Mouse (Mus musculus) adrenal gland, adult 18-20 months (tissue): ENCODE results near the gene Ttc38. TPM values are rescaled to one million over a fixed set of nuclear protein-coding genes. Genes with fewer than 3 reads are reported as not detected.
A peak's percentile ranks its signal among the peaks of the same experiment; 100 is the strongest.

Experiments used
- DNase-seq, 2 experiments: peaks; one replicate each; pipeline ENCODE4 v3.0.0; 2021 to 2022; ENCODE audit warnings: low spot score in 2 of 2
- total RNA-seq, 2 experiments: library from RNA; stranded (reverse); gene quantifications; 1 replicate in 1 of 2; 2 replicates in 1 of 2; pipeline ENCODE4 v1.2.3; 2021

Gene Ttc38
- total RNA-seq, 2 experiments from 2014 or later: 16.2 to 18.7 TPM

GRCm38 (mm10) chr15:85891971-85892370, 59.9 kb downstream of the Ttc38 start:
- DNase-seq: no peak

GRCm38 (mm10) chr15:85892498-85893118, 60.5 kb downstream of the Ttc38 start:
- no peak for DNase-seq

- DNase-seq: no peak
These were observed 61.8 kb downstream of the Ttc38 start for GRCm38 (mm10) chr15:85893871-85894270.

GRCm38 (mm10) chr15:85896284-85896683, 64.2 kb downstream of the Ttc38 start:
- DNase-seq: peak; percentile 75 to 84

GRCm38 (mm10) chr15:85897113-85897512, 65.0 kb downstream of the Ttc38 start:
- DNase-seq: no peak

GRCm38 (mm10) chr15:85899396-85899795, 67.3 kb downstream of the Ttc38 start:
- no peak for DNase-seq

GRCm38 (mm10) chr15:85900318-85900717, 68.2 kb downstream of the Ttc38 start:
- no peak for DNase-seq

GRCm38 (mm10) chr15:85900801-85901200, 68.7 kb downstream of the Ttc38 start:
- DNase-seq: no peak

GRCm38 (mm10) chr15:85902505-85902904, 70.4 kb downstream of the Ttc38 start:
- DNase-seq: no peak

- no peak for DNase-seq
These were observed 71.7 kb downstream of the Ttc38 start for GRCm38 (mm10) chr15:85903826-85904225.

Other genes with a start within 250 kb of the Ttc38 start
- gene Wnt7b, start 249.8 kb upstream of the Ttc38 start, total RNA-seq: under 1 TPM; 0.48 to 0.50 TPM
- 100 to 1,000 TPM in 1 of 2 experiments, 10 to 100 TPM in 1; 30.9 to 107 TPM for gene Ppara, start 97.3 kb upstream of the Ttc38 start, total RNA-seq
- 10 to 100 TPM; 18.8 to 26.6 TPM for gene Cdpf1, start 20.6 kb upstream of the Ttc38 start, total RNA-seq
- gene Pkdrej, start 10.6 kb upstream of the Ttc38 start, total RNA-seq: under 1 TPM; 0.16 to 0.23 TPM
- gene Gtse1, start 27.4 kb downstream of the Ttc38 start, total RNA-seq: under 1 TPM; 0.58 to 0.70 TPM
- 10 to 100 TPM; 25.0 to 32.7 TPM for gene Trmu, start 47.0 kb downstream of the Ttc38 start, total RNA-seq
- 1 to 10 TPM; 2.9 to 3.7 TPM for gene Celsr1, start 201.5 kb downstream of the Ttc38 start, total RNA-seq
- gene Gramd4, start 225.4 kb downstream of the Ttc38 start, total RNA-seq: 10 to 100 TPM; 12.7 to 14.6 TPM